Mouse (Mus musculus): ENCODE results near the gene Ogfr. TPM values are rescaled to one million over a fixed set of nuclear protein-coding genes. Genes with fewer than 3 reads are reported as not detected.

The Ogfr gene
- total RNA-seq, 4 experiments from 2014 or later = 21.3 to 24.7 (median 22.3) TPM

GRCm38 (mm10) chr2:180600569-180601021, 11.6 kb downstream of the Ogfr start:
- no peak for DNase-seq (ENCODE audit: low spot score in 2 of 2)

- no peak for DNase-seq (ENCODE audit: low spot score in 2 of 2)
Measured at GRCm38 (mm10) chr2:180604781-180605180, 15.7 kb downstream of the Ogfr start.

- no peak for DNase-seq (ENCODE audit: low spot score in 2 of 2)
Measured at GRCm38 (mm10) chr2:180610283-180610682, 21.2 kb downstream of the Ogfr start.

GRCm38 (mm10) chr2:180611882-180612281, 22.8 kb downstream of the Ogfr start:
- DNase-seq (ENCODE audit: low spot score in 2 of 2) = no peak

GRCm38 (mm10) chr2:180641576-180642554, 52.8 kb downstream of the Ogfr start:
- no peak for DNase-seq (ENCODE audit: low spot score in 2 of 2)

GRCm38 (mm10) chr2:180642555-180643260, 53.7 kb downstream of the Ogfr start, which contains the start of gene Tcfl5:
Gene Tcfl5 (minus strand): TSS chr2:180642708.
- no peak for DNase-seq (ENCODE audit: low spot score in 2 of 2)

GRCm38 (mm10) chr2:180643626-180644025, 54.6 kb downstream of the Ogfr start:
- DNase-seq (ENCODE audit: low spot score in 2 of 2) = no peak

Other genes with a start within 250 kb of the Ogfr start
- gene Slco4a1, start 133.0 kb upstream of the Ogfr start, total RNA-seq (2022) = under 1 TPM in 3 of 4 experiments, not detected in 1; 0.09 to 0.10 (median 0.10) TPM
- under 1 TPM in 1 of 4 experiments, not detected in 3; 0.11 TPM for gene Ntsr1, start 89.3 kb upstream of the Ogfr start, total RNA-seq (2022)
- 1 to 10 TPM; 3.6 to 5.1 (median 4.7) TPM for gene Mrgbp, start 7.9 kb upstream of the Ogfr start, total RNA-seq (2022)
- gene Col9a3, start 8.5 kb downstream of the Ogfr start, total RNA-seq (2022) = under 1 TPM in 1 of 4 experiments, not detected in 3; 0.11 TPM
- not detected for gene Tcfl5, start 53.5 kb downstream of the Ogfr start, total RNA-seq (2022)
- gene Dido1, start 120.8 kb downstream of the Ogfr start, total RNA-seq (2022) = 10 to 100 TPM; 13.2 to 17.8 (median 14.6) TPM
- 10 to 100 TPM; 33.7 to 41.1 (median 34.8) TPM for gene Gid8, start 120.9 kb downstream of the Ogfr start, total RNA-seq (2022)
- under 1 TPM in 1 of 4 experiments, not detected in 3; 0.25 TPM for gene Slc17a9, start 136.0 kb downstream of the Ogfr start, total RNA-seq (2022)
- gene Bhlhe23, start 187.7 kb downstream of the Ogfr start, total RNA-seq (2022) = not detected